Mouse (Mus musculus) embryonic fibroblast, embryonic 13.5 days (primary cell): ENCODE measurements around the gene Gm44596. TPM values are rescaled to one million over a fixed set of nuclear protein-coding genes. Genes with fewer than 3 reads are reported as not detected.

Experiments used
- H3K27ac ChIP-seq: 2 replicates; pipeline ENCODE4 v1.5.1; 2012; ENCODE audit warnings: low read length, control low read depth, inconsistent platforms; ENCODE audit not compliant: insufficient read depth
- H3K4me1 ChIP-seq: 2 replicates; pipeline ENCODE4 v1.6.1; 2011; ENCODE audit warnings: low read length; ENCODE audit not compliant: control insufficient read depth, insufficient read depth
- H3K4me3 ChIP-seq: 2 replicates; pipeline ENCODE4 v1.5.1; 2011; ENCODE audit warnings: mild to moderate bottlenecking, control low read depth, low read length; ENCODE audit not compliant: insufficient read depth
- CTCF ChIP-seq: IDR thresholded peaks from 2 replicates; pipeline ENCODE4 v1.5.1; 2011; ENCODE audit warnings: mild to moderate bottlenecking, control low read depth, low read length, moderate library complexity, borderline replicate concordance; ENCODE audit not compliant: insufficient read depth
- POLR2A ChIP-seq: IDR thresholded peaks from 2 replicates; pipeline ENCODE4 v1.6.1; 2011; ENCODE audit warnings: low read depth, mild to moderate bottlenecking, control low read depth, low read length, moderate library complexity
- polyA plus RNA-seq: library from polyadenylated mRNA; stranded (reverse); fragments of >200 nt; gene quantifications from 2 replicates; pipeline ENCODE4 v1.2.4, GENCODE M21; 2011; ENCODE audit warnings: low read depth; ENCODE audit not compliant: missing spikeins, insufficient read length

Gm44596 gene
- polyA plus RNA-seq, 1 experiment: not detected

DNA sequence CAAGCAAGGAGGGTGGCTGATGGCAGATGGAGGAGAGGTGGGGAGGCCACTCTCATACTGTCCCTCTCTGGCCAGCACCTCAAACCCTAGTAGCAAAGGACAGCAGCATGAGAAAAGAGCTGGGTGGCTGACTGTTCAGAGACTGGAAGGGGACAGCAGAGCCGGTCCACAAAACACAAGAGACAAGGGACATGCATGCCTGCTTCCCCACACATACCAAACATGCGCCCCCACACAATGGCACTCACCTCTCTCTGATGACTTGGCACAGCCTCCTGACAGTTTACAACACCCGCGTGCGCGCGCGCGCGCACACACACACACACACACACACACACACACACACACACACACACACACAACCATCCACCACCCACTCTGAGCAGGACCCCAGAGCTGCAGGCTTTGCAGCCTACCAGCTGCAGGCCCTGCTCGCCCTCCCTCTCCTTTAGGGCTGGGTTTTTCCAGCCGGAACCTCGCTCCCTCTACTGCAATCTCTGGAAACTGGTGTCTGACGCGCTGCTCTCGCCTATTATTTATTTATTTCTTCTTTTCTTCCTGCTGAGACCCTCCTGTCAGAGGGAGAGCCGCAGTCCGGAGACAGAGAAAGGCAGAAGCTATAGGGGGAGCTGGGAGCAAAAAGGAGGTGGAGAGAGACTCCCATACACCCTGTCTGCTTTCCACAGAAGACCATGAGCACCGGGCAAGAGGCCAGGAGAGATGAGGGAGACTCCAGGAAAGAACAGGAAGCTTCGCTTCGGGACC, 24.3 kb downstream of the Gm44596 start:
- H3K4me1 ChIP-seq: peaks cover 3% of the 10 kb centered on the region; the same call in 1 of the 2 replicates
- no peak overlapping the region for H3K27ac ChIP-seq
- TF ChIP-seq POLR2A (no peak), CTCF (no peak)
- no peak overlapping the region for H3K4me3 ChIP-seq

DNA sequence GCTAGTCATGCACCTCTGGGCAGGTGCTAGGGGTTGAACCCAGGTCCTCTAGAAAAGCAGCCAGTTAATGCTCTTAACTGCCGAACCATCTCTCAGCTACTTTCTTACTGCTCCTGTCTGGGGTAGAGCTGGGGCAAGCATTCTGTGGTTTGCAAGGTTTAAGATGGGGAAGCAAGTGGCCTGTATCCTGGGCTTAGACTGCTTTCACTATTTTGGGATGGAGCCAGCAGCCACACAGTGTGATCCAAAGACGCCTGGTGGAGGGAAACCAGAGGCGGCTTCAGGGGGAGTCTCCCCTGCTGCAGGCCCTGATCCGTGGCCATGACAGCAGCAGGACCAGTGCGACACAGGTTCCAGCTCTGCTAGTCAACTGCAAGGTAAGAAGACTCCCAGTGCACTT, 29.4 kb downstream of the Gm44596 start:
- Histone ChIP-seq H3K4me1 (no peaks in the 10 kb centered on the region), H3K27ac (no peak overlapping the region), H3K4me3 (no peak overlapping the region)
- no peak for TF ChIP-seq POLR2A
- no peak for TF ChIP-seq CTCF

DNA sequence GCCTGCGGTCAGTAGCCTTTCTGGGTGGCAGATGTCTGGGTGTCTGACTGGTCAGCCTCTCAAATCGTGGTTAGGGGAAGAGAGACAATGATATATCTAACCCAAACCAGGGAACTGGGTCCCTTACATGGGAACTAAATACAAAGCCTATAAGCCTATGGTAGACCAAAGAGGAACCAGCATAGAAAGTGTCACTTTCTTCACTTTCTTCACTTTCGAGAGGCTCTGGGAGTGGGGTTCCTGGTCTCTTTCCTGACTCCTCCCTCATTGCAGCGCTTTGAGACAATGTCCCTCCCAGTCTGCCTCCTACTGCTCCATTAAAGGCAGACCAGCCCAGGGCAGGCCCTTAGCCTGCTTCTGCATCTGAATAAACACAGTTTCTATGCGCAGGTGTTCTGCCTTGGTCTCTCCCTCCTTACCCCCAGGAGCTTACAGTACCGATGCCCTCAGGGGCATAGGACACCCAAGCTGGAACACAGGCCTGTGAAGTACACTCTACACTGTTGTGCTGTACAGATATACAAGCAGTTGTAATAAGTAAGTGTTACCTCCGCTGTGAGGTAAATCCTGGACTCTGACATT, 33.3 kb downstream of the Gm44596 start:
- TF ChIP-seq POLR2A (no peak), CTCF (no peak)
- H3K4me1 ChIP-seq: no peaks in the 10 kb centered on the region
- H3K27ac ChIP-seq: no peak overlapping the region
- no peak overlapping the region for H3K4me3 ChIP-seq

DNA sequence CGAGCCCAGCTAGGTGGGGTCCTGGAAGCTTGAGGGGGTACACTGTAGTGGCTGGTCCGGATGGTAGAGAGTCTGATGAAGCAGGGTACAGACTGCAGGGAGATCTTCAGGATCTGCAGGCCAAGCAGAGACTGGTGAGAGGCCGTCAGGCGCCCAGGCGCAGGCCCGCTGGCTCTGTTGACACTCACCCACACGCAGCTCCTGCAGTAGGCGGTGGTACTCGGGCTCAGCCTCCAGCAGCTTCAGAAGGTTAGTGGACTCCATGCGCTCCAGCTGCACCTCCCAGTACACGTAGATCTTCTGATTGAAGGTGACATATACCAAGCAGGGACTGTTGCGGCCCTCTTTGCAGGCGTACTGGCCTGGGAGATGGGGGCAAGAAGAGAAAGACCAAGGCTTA, 35.0 kb downstream of the Gm44596 start:
- H3K4me3 ChIP-seq: no peak overlapping the region
- no peak for TF ChIP-seq POLR2A
- no peak for TF ChIP-seq CTCF
- no peaks in the 10 kb centered on the region for H3K4me1 ChIP-seq
- no peak overlapping the region for H3K27ac ChIP-seq

DNA sequence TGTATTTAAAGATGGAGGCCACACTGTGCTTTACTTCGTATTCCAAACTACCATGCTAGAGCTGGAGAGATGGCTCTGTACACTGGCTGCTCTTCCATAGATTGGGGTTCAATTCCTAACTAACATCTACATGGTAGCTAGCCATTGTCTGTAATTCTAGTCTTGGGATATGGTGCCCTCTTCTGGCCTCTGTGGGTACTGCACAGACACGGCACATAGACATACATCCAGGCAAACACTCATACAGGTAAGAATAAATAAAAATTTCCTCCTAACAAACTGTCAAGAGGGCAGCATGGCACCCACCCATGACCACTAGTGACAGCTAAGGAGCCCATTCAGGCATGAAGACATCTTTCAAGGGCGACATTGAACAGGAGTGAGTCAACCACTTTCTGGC, 35.8 kb downstream of the Gm44596 start:
- Histone ChIP-seq H3K27ac (no peak overlapping the region), H3K4me3 (no peak overlapping the region), H3K4me1 (no peaks in the 10 kb centered on the region)
- peak; percentile 67; the same call in 1 of the 2 replicates for TF ChIP-seq CTCF
- no peak for TF ChIP-seq POLR2A

DNA sequence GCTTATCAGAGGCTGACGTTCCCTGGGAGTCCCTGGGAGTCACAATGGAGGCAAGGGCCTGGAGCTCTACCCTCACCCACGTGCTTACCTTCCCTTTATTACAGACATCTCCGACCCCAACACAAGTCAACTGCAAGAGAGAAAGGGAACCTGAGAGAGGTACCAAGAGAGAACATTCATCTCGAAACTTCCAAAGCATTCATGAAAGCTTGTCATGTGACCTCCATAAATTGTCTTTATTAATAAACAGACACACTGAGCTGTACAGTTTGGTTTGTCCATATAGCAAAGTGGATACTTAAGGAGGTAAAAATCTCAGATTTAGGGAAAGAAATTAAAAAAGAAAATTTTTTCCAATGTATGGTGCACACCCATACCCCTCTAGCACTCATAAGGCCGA, 40.9 kb downstream of the Gm44596 start:
- Histone ChIP-seq H3K27ac (no peak overlapping the region), H3K4me1 (0 out of 2 replicates have a peak, but pooled peaks cover 2% of the 10 kb centered on the region), H3K4me3 (no peak overlapping the region)
- TF ChIP-seq CTCF: no peak
- no peak for TF ChIP-seq POLR2A

DNA sequence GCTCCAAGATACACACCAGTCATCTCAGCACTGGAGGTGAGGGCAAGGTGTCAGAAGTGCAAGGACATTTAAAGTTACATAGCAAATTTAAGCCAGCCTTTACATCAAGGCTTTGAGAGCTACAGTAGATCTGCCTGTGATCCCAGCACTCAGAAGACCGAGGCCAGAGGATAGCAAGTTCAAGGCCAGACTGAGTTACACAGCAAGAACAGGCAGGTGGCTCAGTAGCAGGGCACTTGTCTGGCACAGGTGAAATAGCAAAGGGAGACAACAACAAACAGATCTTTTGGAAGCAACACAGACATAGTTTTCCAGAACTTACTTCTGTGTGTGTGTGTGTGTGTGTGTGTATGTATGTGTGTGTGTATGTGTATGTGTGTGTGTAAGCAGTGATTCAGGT, 42.8 kb downstream of the Gm44596 start:
- H3K4me1 ChIP-seq: peaks cover 6% of the 10 kb centered on the region; the same call in 1 of the 2 replicates
- H3K27ac ChIP-seq: no peak overlapping the region
- TF ChIP-seq POLR2A (no peak), CTCF (no peak)
- H3K4me3 ChIP-seq: no peak overlapping the region

DNA sequence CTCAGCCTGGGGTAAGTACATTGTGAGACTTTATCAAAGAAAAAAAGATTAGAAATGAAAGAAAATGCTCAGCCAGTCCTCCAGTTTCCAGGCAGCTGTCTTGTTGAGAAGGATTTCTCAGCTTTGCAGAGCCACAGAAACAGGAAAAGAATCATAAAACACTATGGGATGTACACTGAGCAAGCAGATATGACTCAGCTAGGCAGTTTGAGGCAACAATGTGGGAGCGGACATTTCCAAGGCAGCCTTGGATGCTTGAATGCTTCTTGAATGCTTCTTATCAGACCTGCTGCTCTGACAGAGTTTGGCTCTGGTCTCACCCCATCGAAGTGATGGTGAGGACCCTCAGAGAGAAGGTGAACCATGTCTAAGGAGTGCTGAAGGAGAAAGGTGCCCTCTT, 45.7 kb downstream of the Gm44596 start:
- H3K4me3 ChIP-seq: no peak overlapping the region
- peaks cover 6% of the 10 kb centered on the region; the same call in 1 of the 2 replicates for H3K4me1 ChIP-seq
- H3K27ac ChIP-seq: peak overlapping the region; percentile 87
- TF ChIP-seq CTCF (no peak), POLR2A (no peak)

DNA sequence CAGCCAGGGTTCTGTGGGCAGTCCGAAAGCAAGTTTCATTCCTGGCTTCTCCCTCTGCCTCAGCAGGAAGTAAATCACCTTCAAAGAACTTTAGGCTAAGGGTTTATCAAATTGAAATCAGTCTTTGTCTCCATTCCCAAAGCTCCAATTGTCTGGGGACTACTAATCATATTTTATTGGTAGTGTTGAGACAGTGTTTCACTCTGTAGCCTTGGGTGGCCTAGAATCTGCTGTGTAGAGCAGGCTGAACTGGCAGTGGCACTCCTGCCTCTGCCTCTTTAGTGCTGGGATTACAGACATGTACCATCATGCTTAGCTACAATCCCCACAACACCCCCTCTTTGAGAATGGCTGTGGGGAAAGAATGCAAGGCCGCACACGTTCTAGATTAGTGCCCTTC, 46.2 kb downstream of the Gm44596 start:
- Histone ChIP-seq H3K27ac (peak overlapping the region; percentile 77), H3K4me1 (peaks cover 6% of the 10 kb centered on the region; the same call in 1 of the 2 replicates), H3K4me3 (no peak overlapping the region)
- TF ChIP-seq POLR2A: no peak

DNA sequence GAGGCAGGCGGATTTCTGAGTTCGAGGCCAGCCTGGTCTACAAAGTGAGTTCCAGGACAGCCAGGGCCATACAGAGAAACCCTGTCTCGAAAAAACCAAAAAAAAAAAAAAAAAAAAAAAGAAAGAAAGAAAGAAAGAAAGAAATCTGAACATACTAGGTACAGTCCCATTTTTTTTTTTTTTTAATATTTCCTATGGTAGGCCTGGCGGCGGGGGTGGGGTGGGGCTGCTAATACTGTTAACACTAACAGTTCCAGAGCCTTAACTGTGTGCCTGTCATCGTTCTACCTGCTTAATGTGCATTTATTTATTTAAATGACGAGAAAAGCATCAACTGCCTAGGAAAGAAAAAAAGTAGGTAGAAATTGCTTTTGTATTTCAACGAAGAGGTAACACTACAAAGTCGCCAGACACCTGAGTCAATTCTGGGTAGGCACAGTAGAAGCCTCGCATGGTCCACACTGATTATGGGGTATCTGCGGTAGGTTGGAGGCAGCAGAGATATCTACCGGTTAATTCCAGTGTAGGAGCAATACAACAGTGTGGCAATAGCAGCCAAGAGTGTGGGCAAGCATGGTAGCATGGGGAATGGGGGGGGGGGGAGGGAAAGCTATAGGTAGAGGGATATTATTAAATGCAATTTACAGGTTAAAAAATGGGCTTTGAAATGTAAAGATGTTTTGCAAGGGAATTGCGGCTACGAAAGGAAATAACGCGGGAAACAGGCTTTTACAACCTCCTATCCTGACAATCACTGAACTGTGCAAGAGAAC, 48.4 kb downstream of the Gm44596 start:
- peak overlapping the region; percentile 45 for H3K4me3 ChIP-seq
- H3K27ac ChIP-seq: peak overlapping the region; percentile 89
- TF ChIP-seq POLR2A (no peak), CTCF (no peak)
- peaks cover 6% of the 10 kb centered on the region; the same call in 1 of the 2 replicates for H3K4me1 ChIP-seq
